13 mouse cellular contexts compared by ENCODE assay signal in genomic region chr9:63759973-63760722, GRCm38 (mm10). TPM values are rescaled to one million over a fixed set of nuclear protein-coding genes. Genes with fewer than 3 reads are reported as not detected.
DNase-seq lines count a peak whose midpoint lies in the region; ATAC-seq lines count a peak whose summit lies in the region.
"Had no signal": no experiment of that assay in that cellular context is flagged by ENCODE, and none has a peak within 500 bp of the region (broad histone marks: within the 10 kb centered on the region; RNA-seq: fewer than 3 reads in every experiment).

No protein-coding gene starts in this region.

- H3K27me3 ChIP-seq in midbrain, embryonic 11.5 days (ENCODE audit: control insufficient read depth, insufficient read depth, low read length), result no peaks in the 10 kb centered on the region
- H3K27me3 ChIP-seq in midbrain, embryonic 16.5 days (ENCODE audit: control insufficient read depth, insufficient read depth, low read depth, low read length), result peaks cover 4% of the 10 kb centered on the region; the same call in 1 of the 2 replicates
- H3K27me3 ChIP-seq in stomach, embryonic 15.5 days (replicated peaks), result no peaks in the 10 kb centered on the region
- H3K27me3 ChIP-seq: heart, embryonic 12.5 days had no signal

- peaks cover 3% of the 10 kb centered on the region; the same call in 1 of the 2 replicates for H3K9me3 ChIP-seq in midbrain, embryonic 11.5 days (ENCODE audit: control insufficient read depth, low read length)
- no peaks in the 10 kb centered on the region for H3K9me3 ChIP-seq in midbrain, embryonic 16.5 days (replicated peaks; ENCODE audit: control insufficient read depth, low read length, poor library complexity, severe bottlenecking)
- no peaks in the 10 kb centered on the region for H3K9me3 ChIP-seq in stomach, embryonic 15.5 days

- no peak overlapping the region for H3K4me2 ChIP-seq in midbrain, embryonic 11.5 days
- H3K4me2 ChIP-seq in midbrain, embryonic 16.5 days (ENCODE audit: low read length), result no peak overlapping the region
- peak overlapping the region; percentile 74; the same call in 1 of the 2 replicates for H3K4me2 ChIP-seq in stomach, embryonic 15.5 days

- peaks cover 28% of the 10 kb centered on the region for H3K4me1 ChIP-seq in midbrain, embryonic 11.5 days (ENCODE audit: control insufficient read depth, insufficient read depth, low read length)
- H3K4me1 ChIP-seq in midbrain, embryonic 16.5 days (ENCODE audit: control insufficient read depth, insufficient read depth, low read length), result peaks cover 21% of the 10 kb centered on the region
- H3K4me1 ChIP-seq in stomach, embryonic 15.5 days, result peaks cover 29% of the 10 kb centered on the region

- H3K4me3 ChIP-seq in midbrain, embryonic 11.5 days (ENCODE audit: low read depth, low read length), result no peak overlapping the region
- no peak overlapping the region for H3K4me3 ChIP-seq in midbrain, embryonic 16.5 days (ENCODE audit: low read depth, low read length)
- no peak overlapping the region for H3K4me3 ChIP-seq in stomach, embryonic 15.5 days (replicated peaks)

- WGBS in midbrain, embryonic 11.5 days, result 69% methylated on average over 7 of the region's 7 CpGs
- 81% methylated on average over 7 of the region's 7 CpGs for WGBS in midbrain, embryonic 16.5 days
- 73% methylated on average over 7 of the region's 7 CpGs for WGBS in stomach, embryonic 15.5 days

- DNase-seq in midbrain, embryonic 11.5 days (ENCODE audit: low spot score, missing footprints), result peak; percentile 83
- peak; percentile 90 for DNase-seq in kidney, adult 11 months
- peak; percentile 75 to 92 for DNase-seq in kidney, postnatal 25 days
- no peak for DNase-seq in layer of hippocampus, postnatal 14 days (ENCODE audit: low spot score in 2 of 2)
- DNase-seq in left cerebral cortex, adult 11 months (ENCODE audit: low spot score), result no peak
- DNase-seq: cerebellum, adult 18-20 months; forebrain, postnatal 0 days; lung, postnatal 10 days had no signal

- H3K9ac ChIP-seq in midbrain, embryonic 11.5 days (ENCODE audit: low read length), result no peak overlapping the region
- H3K9ac ChIP-seq in midbrain, embryonic 16.5 days (ENCODE audit: low read depth, low read length), result no peak overlapping the region
- no peak overlapping the region for H3K9ac ChIP-seq in stomach, embryonic 15.5 days
- H3K9ac ChIP-seq: forebrain, postnatal 0 days had no signal

- no peak overlapping the region for H3K27ac ChIP-seq in midbrain, embryonic 11.5 days (ENCODE audit: low read depth, low read length)
- H3K27ac ChIP-seq in midbrain, embryonic 16.5 days (ENCODE audit: low read length), result no peak overlapping the region
- H3K27ac ChIP-seq in stomach, embryonic 15.5 days, result peak overlapping the region; percentile 97

- no peak for ATAC-seq in midbrain, embryonic 11.5 days (ENCODE audit: low FRiP score)
- no peak for ATAC-seq in midbrain, embryonic 16.5 days
- ATAC-seq in stomach, embryonic 15.5 days (ENCODE audit: insufficient read depth, low FRiP score, low read depth), result no peak
- ATAC-seq in frontal cortex, adult (ENCODE audit: low TSS enrichment), result no peak
- ATAC-seq: forebrain, postnatal 0 days; hindbrain, postnatal 0 days had no signal

- H3K36me3 ChIP-seq in midbrain, embryonic 11.5 days (ENCODE audit: control insufficient read depth, insufficient read depth, low read length), result no peaks in the 10 kb centered on the region
- H3K36me3 ChIP-seq in midbrain, embryonic 16.5 days (ENCODE audit: control insufficient read depth, insufficient read depth, low read length), result no peaks in the 10 kb centered on the region
- H3K36me3 ChIP-seq in stomach, embryonic 15.5 days, result no peaks in the 10 kb centered on the region
- H3K36me3 ChIP-seq: heart, embryonic 12.5 days had no signal

RNA-seq across cellular contexts. Expression of gene Smad3, which starts 2.4 kb away (rescaled TPM):
- polyA plus RNA-seq in midbrain, embryonic 11.5 days (2014; fragmentation: Nextera tagmentation; extraction: Ambion mirVana), result 16.5 and 16.8 TPM in 2 replicates
- 5.7 and 6.1 TPM in 2 replicates for polyA plus RNA-seq in midbrain, embryonic 16.5 days (2015; fragmentation: Nextera tagmentation; extraction: Ambion mirVana)
- 17.5 and 19.6 TPM in 2 replicates for polyA plus RNA-seq in stomach, embryonic 15.5 days (2015; fragmentation: Nextera tagmentation; extraction: Ambion mirVana)
- total RNA-seq in layer of hippocampus, postnatal 14 days (2021), result 10 to 100 TPM; 18.9 to 24.3 TPM

Comparison
In these comparisons a context has a peak if more than half of its experiments do, and no peak if none do; other contexts are left out.
1. DNase-seq: peak in midbrain, embryonic 11.5 days (single experiment), kidney, adult 11 months (single experiment) and kidney, postnatal 25 days (2 of 2); none in layer of hippocampus, postnatal 14 days (0 of 2) and left cerebral cortex, adult 11 months (single experiment).